Mouse (Mus musculus): ENCODE results near the gene Epb41.

Epb41 gene

DNA sequence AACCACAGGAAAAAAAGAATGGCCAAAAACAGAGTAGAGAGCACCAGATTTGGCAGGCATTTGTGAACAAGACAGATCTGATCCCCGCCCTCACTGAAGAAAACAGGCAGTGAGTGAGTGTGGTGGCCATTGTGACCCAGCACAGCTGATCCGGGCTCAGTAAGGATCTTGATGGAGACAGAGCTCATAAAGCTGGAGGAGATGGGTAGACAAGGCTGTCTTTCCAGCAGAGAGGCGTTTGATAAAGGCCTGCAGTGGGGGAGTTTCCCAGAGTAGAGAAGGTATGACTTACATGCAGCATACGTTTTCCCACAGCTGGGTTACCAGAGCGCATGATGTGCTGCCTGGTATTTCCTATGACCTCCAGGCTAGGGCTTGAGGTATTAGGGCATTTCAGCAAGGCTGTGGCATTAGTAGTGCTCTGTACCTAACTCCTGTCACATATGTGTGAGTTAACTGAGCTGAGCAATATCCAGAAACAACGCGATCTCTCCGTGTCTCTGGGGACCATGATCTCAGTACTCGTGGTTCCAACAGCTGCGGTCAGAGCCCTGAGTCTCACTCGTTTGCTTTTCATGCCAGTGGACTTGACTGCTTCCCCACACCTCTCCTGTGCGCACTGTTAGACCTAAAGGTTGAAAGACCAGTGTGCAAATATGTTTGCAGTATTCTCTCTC, 176.5 kb downstream of the Epb41 start:
- DNase-seq (ENCODE audit: low read depth, low spot score): no peak

DNA sequence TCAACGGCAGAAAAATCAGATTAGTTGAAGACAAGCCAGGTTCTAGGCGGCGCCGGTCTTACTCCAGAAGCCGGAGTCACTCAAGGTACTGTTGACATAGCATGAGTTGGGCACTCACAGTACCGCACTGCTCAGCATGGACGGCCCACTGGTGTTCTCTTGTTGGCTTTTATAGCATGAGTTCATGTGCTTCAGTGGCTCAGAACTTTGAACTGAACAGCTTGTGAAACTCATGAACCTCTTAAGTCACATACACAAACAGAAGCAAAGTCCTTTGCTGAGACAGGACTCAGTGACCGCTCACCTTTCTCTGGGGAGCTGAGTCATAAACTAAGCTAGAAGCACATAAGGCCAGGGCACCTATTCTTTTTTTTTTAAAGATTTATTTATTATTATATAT, 177.3 kb downstream of the Epb41 start:
- DNase-seq (ENCODE audit: low read depth, low spot score): no peak

DNA sequence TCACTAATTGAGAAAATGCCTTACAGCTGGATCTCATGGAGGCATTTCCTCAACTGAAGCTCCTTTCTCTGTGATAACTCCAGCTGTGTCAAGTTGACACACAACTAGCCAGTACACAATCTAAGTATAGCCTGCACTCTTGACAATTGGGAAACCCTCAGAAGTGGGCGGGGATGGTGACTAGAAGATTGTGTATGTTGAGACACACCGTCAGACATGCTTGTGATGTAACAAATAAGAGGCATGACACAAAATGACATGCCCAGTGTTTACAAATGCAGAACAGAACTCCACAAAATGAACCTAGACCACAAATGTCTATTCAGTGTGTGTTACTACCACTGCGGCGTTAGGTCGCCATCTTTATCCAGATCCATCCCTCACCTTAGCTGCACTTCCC, 178.0 kb downstream of the Epb41 start:
- DNase-seq (ENCODE audit: low read depth, low spot score): no peak

DNA sequence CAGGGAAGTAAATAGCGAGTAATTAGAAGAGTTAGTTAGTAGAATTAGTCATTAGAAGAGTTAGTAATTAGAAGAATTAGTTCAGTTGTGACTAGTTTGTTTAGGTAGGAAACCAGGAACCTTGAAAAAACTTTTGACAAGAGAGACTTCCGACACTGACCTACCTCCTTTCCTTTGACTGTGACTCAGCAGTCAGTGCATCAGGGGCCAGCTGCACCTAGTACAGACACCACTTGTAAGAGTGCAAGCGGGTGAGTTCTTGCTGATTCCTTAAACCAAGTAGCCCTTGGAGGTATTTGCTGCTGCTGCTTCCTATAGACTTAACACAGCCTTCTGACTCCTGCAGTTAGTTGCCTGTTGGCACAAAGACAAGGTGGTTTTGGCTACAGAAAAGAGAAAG, 184.4 kb downstream of the Epb41 start:
- no peak for DNase-seq (ENCODE audit: low read depth, low spot score)

DNA sequence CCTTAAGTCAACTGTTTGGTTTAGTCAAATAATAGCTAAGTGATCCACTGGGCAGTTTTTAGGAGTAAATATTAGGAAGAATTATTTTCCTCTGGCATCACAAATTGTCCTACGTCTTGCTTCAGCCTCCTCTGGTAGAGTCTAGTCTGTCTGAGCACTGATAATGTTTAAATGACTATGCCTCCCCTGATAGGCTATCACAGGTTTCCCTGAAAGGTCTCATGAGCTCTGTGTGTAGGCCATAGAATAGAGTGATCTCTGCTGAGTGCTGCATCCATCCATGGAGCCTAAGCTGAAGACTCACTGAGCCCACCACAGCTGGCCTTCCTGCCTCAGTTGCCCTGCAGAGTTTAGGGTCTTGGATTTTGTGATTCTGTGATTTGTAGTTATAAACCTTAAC, 186.6 kb downstream of the Epb41 start:
- DNase-seq (ENCODE audit: low read depth, low spot score): no peak

DNA sequence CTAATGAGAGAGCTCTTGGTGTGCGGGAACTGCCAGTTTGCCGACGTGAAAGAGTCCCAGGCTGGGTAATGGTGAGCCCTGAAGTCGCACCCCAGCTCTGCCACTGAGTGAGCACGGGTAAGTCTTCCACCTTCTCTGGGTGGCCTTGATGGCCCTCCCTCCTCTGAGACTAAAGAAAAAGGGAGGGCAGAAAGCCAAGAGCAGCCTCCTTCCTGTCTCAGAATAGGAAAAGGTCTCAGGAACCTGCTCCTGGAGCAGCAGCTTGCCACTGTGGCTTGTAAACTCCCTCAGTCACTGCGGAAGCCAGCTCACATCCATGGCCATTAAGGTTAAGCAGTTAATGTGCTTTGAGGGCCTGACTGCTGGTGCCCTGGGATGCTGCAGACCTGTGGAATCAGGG, 189.7 kb downstream of the Epb41 start:
- DNase-seq (ENCODE audit: low read depth, low spot score): no peak

DNA sequence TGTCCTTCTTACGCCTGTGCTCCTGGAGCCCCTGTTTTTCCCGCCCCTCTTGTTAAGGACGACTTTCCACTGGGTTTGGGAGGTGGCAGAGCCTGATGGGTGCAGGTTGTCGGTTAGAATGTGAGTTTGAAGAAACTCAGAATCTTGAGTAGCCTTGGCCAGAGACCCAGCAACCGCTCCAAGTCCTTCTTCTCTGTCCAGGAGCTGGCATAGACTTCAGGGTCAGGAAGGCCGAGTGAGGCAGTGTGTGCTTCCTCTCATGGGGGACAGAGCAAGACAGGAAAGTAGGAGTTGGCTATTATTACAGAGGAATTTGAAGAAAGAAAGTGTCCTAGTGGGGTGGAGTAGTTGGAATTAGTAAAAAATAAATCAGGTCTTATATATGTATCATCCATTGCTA, 191.6 kb downstream of the Epb41 start:
- no peak for DNase-seq (ENCODE audit: low read depth, low spot score)

DNA sequence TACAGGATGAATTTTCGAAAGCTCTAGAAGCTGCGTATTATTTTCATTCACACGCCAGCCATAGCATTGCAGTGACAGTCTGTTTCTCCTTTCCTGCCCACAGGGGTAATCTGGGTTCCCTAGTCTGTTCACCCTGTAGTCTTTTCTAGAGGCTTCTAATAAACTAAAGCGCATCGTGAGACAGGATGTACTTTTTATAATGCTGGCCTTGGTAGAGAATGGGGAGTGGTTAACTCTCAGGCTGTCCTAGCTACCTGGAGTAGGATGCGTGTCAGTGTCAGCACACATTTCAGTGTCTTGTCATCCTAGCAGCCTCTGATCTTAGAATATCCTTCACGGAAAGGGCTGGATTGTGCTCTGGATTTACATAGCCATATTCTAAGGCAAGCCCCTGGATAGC, 193.8 kb downstream of the Epb41 start:
- no peak for DNase-seq (ENCODE audit: low read depth, low spot score)

DNA sequence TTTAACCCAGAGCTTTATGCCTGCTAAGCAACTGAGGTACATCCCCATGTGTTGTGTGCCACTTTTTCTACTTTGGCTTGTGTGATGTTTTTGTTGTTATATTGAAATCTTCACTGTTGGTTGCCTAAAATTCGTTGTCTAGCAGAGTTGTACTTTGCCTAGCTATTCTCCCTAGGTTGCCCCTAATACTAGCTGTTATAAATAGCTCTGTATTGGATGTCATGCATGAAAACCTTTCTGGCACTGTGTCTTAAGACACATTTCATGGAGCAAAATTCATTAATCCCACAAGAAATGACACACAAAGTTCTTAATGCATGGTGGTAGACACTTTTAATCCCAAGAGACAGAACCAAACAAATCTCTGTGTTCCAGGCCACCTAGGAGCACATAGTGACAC, 195.4 kb downstream of the Epb41 start:
- no peak for DNase-seq (ENCODE audit: low read depth, low spot score)

DNA sequence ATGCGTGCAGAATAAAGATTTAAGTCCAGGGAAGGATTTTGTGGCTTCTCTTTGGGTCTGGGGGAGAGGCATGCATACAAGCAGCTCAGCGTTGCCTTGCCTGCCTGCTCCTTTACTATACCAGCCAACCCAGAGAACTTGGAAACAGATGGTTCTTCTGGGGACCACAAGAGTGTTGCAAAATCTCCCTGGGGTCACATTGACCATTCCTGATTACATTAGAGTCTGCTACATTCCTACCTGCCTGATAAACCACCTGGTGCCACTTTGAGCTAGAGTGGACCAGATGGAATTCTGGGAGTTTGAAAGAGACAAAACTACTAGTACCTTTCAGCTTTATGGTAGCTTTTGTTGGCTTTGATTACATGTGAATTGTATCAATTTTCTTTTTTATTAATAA, 198.3 kb downstream of the Epb41 start:
- no peak for DNase-seq (ENCODE audit: low read depth, low spot score)

DNA sequence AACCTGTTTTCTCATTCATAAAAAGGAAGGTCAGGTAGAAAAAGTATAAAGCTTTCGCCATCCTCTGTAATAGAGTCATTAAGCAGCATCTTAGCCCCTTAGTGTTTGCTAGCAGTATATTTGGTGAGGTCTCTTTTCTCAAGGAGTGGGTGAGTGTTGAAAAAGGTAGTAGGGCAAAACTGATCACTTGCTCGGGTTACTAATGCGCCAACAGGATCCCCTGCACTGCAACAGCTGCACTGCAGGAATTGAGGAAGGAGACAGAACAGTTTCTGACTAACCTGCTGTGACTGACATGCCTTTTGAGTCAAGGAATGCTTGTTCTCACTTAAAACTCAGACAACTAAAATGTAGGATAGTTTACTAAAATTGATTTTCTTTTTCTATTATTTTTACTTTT, 199.9 kb downstream of the Epb41 start:
- DNase-seq (ENCODE audit: low read depth, low spot score): no peak

DNA sequence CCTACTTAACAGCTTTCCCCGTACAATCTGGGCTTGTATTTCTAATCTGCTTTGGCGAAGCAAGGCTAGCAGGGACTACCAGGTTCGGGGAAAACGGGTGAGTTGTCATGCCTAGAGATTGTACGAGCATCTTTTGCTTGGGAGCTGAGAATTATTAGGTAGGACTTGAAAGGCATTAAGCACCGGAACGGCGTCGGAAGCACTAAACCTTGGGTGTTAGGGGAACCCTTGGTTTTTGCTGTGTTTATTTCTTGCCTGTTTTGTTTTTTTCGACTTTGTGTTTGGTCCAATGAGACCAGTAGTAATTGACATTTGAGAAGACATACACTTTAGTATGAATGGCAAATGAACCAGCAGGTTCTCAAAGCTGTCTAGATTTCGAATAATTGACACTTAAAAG, 200.6 kb downstream of the Epb41 start:
- no peak for DNase-seq (ENCODE audit: low read depth, low spot score)

DNA sequence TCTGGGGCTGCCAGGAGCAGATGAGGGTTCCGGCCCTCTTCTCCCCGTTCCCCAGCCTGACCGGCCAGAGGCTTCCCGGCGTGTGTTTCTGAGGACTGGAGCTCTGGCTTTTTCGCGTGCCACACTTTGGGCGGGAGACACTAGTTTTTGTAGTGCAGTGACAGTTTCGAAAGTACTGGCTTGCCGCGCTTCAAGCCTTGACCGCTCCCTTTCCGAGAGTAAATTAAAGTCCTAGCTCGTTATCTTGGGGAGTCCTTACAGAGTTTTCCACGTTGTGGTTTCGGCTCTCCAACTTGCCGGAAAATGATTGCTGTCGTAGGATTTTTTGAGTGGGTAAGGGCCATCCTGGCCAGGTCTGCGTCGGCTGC, 201.0 kb downstream of the Epb41 start:
- DNase-seq (ENCODE audit: low read depth, low spot score): no peak

All from telencephalon, adult 2 months (tissue).